Mouse (Mus musculus): Measurements from ENCODE around the gene Olfr9. TPM values are rescaled to one million over a fixed set of nuclear protein-coding genes. Genes with fewer than 3 reads are reported as not detected.
A peak's percentile ranks its signal among the peaks of the same experiment; 100 is the strongest.
"Not testable (repeated sequence)": the region's sequence is repeated elsewhere in the genome, so short reads cannot be mapped to it uniquely, and the experiment has no call there.

Olfr9 gene
- polyA plus RNA-seq, 1 experiment from 2014 or later, result not detected

DNA sequence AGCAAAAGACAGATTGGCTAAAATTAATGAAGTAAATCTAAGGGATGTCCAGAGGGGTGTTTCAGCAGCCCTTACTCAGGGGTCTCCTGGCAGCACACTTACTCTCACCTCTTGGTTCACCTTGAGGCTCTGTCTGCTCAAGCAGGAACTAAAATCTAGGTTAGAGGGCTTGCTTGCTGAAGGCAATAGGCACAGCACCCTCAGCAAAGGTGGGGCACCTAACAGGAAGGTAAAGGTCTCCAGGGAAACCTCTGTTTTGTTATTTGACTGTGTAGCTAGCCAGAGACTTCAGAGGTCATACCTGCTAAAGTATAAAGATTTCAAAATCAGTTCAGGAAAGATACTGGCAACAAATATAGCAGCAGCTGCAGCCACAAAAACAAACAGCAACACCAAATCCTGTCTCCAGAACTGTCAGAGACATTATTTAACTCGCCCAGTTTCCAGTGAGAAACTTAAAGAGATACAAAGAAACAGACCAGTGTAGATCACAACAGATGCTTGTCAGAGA is 18.4 kb upstream of the Olfr9 start:
- no peak overlapping the region for H3K27ac ChIP-seq
- no peaks in the 10 kb centered on the region for H3K9me3 ChIP-seq
- WGBS, result 54% methylated on average over 1 of the region's 1 CpGs
- H3K4me2 ChIP-seq, result no peak overlapping the region
- H3K4me3 ChIP-seq (replicated peaks), result no peak overlapping the region
- ATAC-seq (ENCODE audit: insufficient number of reproducible peaks, insufficient read depth, low FRiP score, low TSS enrichment, low read depth), result no peak
- no peaks in the 10 kb centered on the region for H3K36me3 ChIP-seq
- no peaks in the 10 kb centered on the region for H3K27me3 ChIP-seq
- H3K4me1 ChIP-seq (replicated peaks), result no peaks in the 10 kb centered on the region
- no peak overlapping the region for H3K9ac ChIP-seq (replicated peaks)

DNA sequence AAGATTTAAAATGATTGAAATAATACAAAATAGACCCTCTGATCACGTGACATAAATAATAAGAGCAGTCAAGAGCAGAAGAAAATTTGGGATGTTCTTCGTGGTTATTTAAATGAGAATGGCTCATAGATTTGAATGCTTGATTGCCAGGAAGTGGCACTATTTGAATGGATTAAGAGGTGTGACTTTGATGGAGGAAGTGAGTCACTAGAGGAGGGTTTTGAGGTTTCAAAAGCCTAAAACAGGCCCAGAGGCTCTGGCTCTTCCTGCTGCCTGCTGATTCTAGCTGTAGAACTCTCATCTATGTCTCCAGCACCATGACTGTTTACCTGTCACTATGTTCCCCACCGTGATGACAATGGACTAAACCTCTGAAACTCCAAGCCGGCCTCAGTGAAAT is 16.4 kb upstream of the Olfr9 start:
- no peak overlapping the region for H3K4me3 ChIP-seq (replicated peaks)
- peaks cover 7% of the 10 kb centered on the region for H3K4me1 ChIP-seq (replicated peaks)
- no peaks in the 10 kb centered on the region for H3K9me3 ChIP-seq
- H3K4me2 ChIP-seq, result no peak overlapping the region
- no peaks in the 10 kb centered on the region for H3K36me3 ChIP-seq
- 81% methylated on average over 4 of the region's 4 CpGs for WGBS
- no peak overlapping the region for H3K9ac ChIP-seq (replicated peaks)
- no peak for ATAC-seq (ENCODE audit: insufficient number of reproducible peaks, insufficient read depth, low FRiP score, low TSS enrichment, low read depth)
- no peak overlapping the region for H3K27ac ChIP-seq
- no peaks in the 10 kb centered on the region for H3K27me3 ChIP-seq

DNA sequence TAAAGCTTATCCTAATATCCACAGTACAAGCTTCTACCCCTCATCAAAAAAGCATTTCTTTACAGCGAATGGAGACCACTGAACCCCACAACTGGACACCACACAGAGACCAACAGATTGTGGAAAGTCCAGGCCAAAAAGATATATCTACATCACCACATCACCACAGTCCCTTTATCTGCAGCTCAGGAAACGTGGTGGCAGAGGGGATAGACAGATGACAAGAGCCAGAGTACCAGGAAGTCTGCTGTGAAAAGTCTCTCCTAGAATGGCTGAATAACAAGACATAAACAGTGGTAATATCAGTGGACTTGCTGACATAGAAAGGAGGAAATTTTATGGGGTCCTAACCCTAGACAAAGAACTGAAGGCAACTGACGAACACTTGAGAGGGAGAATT is 12.8 kb upstream of the Olfr9 start:
- H3K4me3 ChIP-seq (replicated peaks), result no peak overlapping the region
- H3K4me1 ChIP-seq (replicated peaks), result peaks cover 21% of the 10 kb centered on the region
- H3K4me2 ChIP-seq, result no peak overlapping the region
- WGBS, result 56% methylated on average over 3 of the region's 3 CpGs
- no peaks in the 10 kb centered on the region for H3K36me3 ChIP-seq
- no peaks in the 10 kb centered on the region for H3K27me3 ChIP-seq
- no peak overlapping the region for H3K9ac ChIP-seq (replicated peaks)
- no peak overlapping the region for H3K27ac ChIP-seq
- ATAC-seq (ENCODE audit: insufficient number of reproducible peaks, insufficient read depth, low FRiP score, low TSS enrichment, low read depth), result no peak
- H3K9me3 ChIP-seq, result no peaks in the 10 kb centered on the region

DNA sequence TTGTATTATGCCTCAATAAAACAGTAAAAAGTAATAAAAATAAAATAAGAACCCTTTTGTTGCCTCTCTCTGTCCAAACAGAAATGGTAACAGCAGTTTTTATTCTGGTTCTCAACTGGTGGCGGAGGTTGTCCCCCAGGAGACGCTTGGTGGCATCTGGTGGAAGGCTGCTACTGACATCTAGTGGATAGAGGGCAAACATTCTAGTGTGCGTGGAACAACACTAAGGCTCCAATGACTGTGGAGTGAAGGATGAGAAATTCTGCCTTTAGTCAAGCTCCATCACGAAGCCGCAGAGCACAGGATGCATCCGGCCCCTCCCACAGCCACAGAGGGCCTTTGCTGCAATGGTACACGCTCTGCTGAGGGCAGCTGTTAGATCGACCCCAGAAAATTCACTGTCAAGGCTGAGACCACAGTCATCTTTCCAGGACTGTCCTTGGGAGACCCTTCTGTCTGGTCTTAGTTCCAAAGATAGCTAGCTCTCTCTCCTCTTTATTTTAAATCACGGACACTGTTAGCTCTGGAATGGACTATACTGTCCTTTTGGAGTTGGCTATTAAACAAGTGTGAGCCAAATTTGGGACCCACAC is 11.6 kb upstream of the Olfr9 start:
- ATAC-seq (ENCODE audit: insufficient number of reproducible peaks, insufficient read depth, low FRiP score, low TSS enrichment, low read depth), result peak; percentile 54; the same call in 1 of the 2 replicates
- Histone ChIP-seq H3K9me3 (no peaks in the 10 kb centered on the region), H3K27ac (no peak overlapping the region), H3K36me3 (no peaks in the 10 kb centered on the region), H3K4me1 (replicated peaks) (peaks cover 21% of the 10 kb centered on the region), H3K9ac (replicated peaks) (no peak overlapping the region), H3K4me2 (no peak overlapping the region), H3K4me3 (replicated peaks) (no peak overlapping the region), H3K27me3 (no peaks in the 10 kb centered on the region)
- WGBS, result 14% methylated on average over 9 of the region's 9 CpGs

DNA sequence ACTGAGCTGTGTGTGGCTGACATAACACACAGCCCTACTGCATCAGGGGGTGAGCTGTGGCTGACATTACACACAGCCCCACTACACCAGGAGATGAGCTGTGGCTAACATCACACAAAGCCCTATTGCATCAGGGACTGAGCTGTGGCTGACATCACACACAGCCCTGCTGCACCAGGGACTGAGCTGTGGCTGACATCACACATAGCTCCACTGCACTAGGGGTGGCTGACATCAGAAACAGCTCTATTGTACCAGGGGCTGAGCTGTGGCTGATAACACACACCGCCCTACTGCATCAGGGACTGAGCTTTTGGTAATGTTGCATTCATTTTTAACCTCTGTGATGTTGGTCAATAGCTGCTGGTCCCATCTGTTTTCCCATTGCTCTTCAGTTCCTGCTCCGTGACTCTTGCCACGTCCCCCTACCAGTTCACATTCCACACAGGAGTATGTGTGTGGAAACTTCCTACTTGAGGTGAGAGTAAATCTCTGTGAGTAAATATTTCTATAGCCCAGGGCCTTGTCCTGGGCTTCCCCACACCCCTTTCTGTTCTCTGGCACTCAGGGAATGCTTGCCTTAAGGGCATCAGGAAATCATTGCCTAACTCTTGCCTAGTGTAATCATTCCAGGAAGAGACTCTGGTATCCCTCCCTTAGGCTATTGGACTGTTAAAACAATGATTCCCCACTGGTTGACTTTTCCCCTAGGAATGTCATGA is 8.4 kb upstream of the Olfr9 start:
- no peaks in the 10 kb centered on the region for H3K36me3 ChIP-seq
- H3K9me3 ChIP-seq, result no peaks in the 10 kb centered on the region
- H3K9ac ChIP-seq (replicated peaks), result no peak overlapping the region
- WGBS, result 70% methylated on average over 3 of the region's 3 CpGs
- no peak overlapping the region for H3K4me2 ChIP-seq
- peaks cover 21% of the 10 kb centered on the region for H3K4me1 ChIP-seq (replicated peaks)
- H3K4me3 ChIP-seq (replicated peaks), result no peak overlapping the region
- H3K27me3 ChIP-seq, result no peaks in the 10 kb centered on the region
- ATAC-seq (ENCODE audit: insufficient number of reproducible peaks, insufficient read depth, low FRiP score, low TSS enrichment, low read depth), result no peak
- H3K27ac ChIP-seq, result no peak overlapping the region

DNA sequence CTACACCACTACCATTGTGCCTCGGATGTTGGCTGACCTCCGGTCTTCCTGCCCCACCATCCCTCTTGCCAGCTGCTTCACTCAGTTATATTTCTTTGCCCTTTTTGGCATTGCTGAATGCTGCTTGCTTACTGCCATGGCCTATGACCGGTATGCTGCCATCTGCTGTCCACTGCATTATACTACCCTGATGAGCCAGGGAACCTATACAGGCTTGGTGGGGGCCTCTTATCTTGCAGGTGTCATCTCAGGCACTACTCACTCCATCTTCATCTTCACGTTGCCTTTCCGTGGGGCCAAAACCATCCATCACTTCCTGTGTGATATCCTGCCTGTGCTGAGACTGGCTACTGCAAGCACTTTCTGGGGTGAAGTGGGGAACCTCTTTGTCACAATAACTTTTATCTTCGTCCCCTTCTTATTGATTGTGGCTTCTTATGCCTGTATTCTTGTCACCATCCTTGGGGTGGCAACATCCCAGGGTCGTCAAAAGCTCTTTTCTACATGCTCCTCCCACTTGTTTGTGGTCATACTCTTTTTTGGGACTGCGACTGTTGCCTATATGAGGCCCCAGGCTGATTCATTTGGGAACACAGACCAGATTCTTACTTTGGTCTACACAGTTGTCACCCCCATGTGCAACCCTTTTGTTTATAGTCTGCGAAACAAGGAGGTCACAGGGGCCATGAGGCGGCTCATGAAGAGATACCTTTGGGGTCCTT is 1.1 kb downstream of the Olfr9 start:
- WGBS, result 65% methylated on average over 7 of the region's 10 CpGs
- not testable (repeated sequence) for H3K9ac ChIP-seq (replicated peaks); ATAC-seq (ENCODE audit: insufficient number of reproducible peaks, insufficient read depth, low FRiP score, low TSS enrichment, low read depth)

DNA sequence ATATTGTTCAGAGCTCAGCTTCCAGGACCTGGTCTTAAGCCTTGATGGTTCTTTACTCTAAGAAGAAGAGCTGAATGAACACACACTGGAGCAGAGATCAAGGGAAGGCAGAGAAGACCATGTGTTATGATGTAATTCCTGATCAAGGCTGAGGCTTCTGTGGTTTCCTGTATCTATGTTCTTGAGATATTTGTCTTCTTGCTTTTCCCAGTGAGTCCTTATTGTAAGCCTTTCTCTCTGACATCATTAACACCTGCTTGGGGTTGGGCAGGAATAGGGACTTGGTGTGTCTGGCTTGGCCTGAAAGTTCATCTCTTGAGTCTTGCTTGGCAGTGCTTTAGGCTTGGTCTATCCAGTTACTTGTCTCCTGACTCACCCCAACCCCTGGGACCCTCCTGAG is 1.8 kb downstream of the Olfr9 start:
- Histone ChIP-seq H3K4me3 (replicated peaks) (no peak overlapping the region), H3K9ac (replicated peaks) (no peak overlapping the region), H3K4me2 (no peak overlapping the region), H3K9me3 (no peaks in the 10 kb centered on the region), H3K27me3 (no peaks in the 10 kb centered on the region), H3K27ac (no peak overlapping the region), H3K36me3 (no peaks in the 10 kb centered on the region), H3K4me1 (replicated peaks) (no peaks in the 10 kb centered on the region)
- ATAC-seq (ENCODE audit: insufficient number of reproducible peaks, insufficient read depth, low FRiP score, low TSS enrichment, low read depth), result no peak

More for the DNA sequence above, 1.1 kb downstream of the Olfr9 start:
- H3K4me1 ChIP-seq (replicated peaks); H3K36me3 ChIP-seq; H3K4me2 ChIP-seq; H3K4me3 ChIP-seq (replicated peaks); H3K27ac ChIP-seq; H3K27me3 ChIP-seq; H3K9me3 ChIP-seq: not testable (repeated sequence)

DNA sequence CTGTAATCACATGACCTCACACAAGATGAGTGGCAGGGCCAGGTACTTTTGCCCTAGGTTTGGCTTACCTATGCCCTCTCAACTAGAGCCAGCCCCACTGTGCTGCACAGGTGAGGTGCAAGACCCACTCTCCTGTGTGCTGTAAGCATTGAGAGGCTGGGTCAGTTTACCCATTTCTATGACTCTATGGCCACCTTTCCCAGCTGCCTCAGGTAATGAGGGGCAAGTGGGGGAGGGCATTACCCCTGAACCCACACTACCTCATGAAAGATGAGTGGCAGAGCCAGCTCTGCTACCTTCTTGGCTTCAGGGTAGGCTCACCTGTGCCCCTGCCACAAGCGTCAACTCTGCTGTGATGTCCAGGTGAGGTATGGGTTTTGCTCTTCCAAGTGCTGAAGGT is 6.6 kb downstream of the Olfr9 start:
- Histone ChIP-seq H3K4me1 (replicated peaks) (no peaks in the 10 kb centered on the region), H3K4me2 (no peak overlapping the region), H3K36me3 (no peaks in the 10 kb centered on the region), H3K4me3 (replicated peaks) (no peak overlapping the region), H3K27ac (no peak overlapping the region), H3K27me3 (no peaks in the 10 kb centered on the region), H3K9me3 (no peaks in the 10 kb centered on the region), H3K9ac (replicated peaks) (no peak overlapping the region)
- ATAC-seq (ENCODE audit: insufficient number of reproducible peaks, insufficient read depth, low FRiP score, low TSS enrichment, low read depth), result no peak
- WGBS, result 88% methylated on average over 1 of the region's 1 CpGs

DNA sequence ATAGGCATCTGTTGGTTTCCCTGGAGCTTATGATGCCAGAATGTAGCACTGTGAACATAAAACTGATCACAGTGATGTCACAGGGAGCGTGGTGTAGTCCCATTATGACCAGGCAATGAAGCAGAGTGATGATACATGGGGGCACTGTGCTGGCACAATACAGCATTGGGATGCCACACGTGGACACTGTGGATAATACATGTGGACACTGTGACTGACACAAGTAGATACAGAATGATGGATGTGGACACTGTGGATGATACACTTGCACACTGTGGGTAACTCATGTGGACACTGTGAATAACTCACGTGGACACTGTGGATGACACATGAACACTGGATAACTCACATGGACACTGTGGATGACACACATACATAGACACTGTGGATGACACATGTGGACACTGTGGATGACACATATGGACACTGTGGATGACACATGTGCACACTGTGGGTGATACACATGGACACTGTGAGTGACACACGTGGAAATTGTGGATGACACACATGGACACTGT is 7.4 kb downstream of the Olfr9 start:
- Histone ChIP-seq H3K9me3 (no peaks in the 10 kb centered on the region), H3K4me3 (replicated peaks) (no peak overlapping the region), H3K4me1 (replicated peaks) (no peaks in the 10 kb centered on the region), H3K4me2 (no peak overlapping the region), H3K27me3 (no peaks in the 10 kb centered on the region), H3K36me3 (no peaks in the 10 kb centered on the region), H3K9ac (replicated peaks) (no peak overlapping the region), H3K27ac (no peak overlapping the region)
- ATAC-seq (ENCODE audit: insufficient number of reproducible peaks, insufficient read depth, low FRiP score, low TSS enrichment, low read depth), result peak; percentile 26; the same call in 1 of the 2 replicates
- 74% methylated on average over 4 of the region's 4 CpGs for WGBS

DNA sequence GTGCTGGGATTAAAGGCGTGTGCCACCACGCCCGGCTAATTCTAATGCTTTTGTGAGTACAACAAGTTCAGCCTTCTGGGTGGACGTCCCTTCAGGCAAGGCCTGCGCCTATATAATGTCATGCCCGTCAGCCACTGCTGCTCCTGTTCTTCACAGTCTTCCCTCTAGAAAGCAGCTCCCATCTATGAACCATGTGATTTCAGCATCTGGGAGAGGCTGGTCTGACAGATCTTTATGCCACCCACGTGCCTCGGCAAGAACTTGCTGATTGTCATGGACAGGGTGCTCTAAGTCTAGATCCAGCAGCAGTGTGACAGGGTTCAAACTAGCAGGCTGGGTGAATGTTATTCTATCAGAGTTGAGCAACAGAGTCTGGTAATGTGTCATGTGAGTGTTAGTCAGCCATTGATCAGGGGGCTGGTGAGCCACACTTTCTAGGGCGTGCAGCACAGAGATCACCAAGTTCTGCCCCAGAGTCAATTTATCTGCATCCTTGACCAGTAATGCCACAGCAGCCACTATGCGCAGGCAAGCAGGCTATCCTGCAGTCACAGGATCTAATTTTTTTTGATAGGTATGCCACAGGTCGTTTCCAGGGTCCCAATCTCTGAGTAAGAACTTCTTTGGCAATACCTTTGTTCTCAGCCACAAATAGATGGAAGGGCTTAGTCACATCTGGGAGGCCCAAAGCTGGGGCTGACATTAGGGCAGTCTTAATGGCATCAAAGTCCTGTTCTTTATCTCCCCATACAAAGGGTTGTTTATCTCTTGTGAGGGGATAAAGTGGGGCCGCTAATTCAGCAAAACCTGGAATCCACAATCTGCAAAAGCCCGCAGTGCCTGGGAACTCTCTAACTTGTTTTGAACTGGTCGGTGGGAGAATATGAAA is 15.0 kb downstream of the Olfr9 start:
- H3K36me3 ChIP-seq, result no peaks in the 10 kb centered on the region
- 82% methylated on average over 14 of the region's 14 CpGs for WGBS
- no peak overlapping the region for H3K27ac ChIP-seq
- no peak overlapping the region for H3K9ac ChIP-seq (replicated peaks)
- no peak for ATAC-seq (ENCODE audit: insufficient number of reproducible peaks, insufficient read depth, low FRiP score, low TSS enrichment, low read depth)
- no peaks in the 10 kb centered on the region for H3K27me3 ChIP-seq
- H3K9me3 ChIP-seq, result peaks cover 6% of the 10 kb centered on the region; the same call in 1 of the 2 replicates
- no peak overlapping the region for H3K4me2 ChIP-seq
- H3K4me3 ChIP-seq (replicated peaks), result no peak overlapping the region
- H3K4me1 ChIP-seq (replicated peaks), result no peaks in the 10 kb centered on the region
